Mouse (Mus musculus) MEL (cell line): ENCODE measurements around the gene Myof.

Source experiments
- CTCF ChIP-seq, 3 experiments: IDR thresholded peaks in 2 of 3; conservative IDR thresholded peaks in 1 of 3; 2 replicates each; pipeline ENCODE4 v1.5.1; 2011 to 2012; ENCODE audit warnings: low read length in 3 of 3, low read depth in 2 of 3, mild to moderate bottlenecking in 2 of 3, improper control_type of control experiment in 1 of 3, inconsistent platforms in 1 of 3, mixed read lengths in 1 of 3, moderate library complexity in 1 of 3; ENCODE audit not compliant: control insufficient read depth in 1 of 3, insufficient read depth in 1 of 3, poor library complexity in 1 of 3, severe bottlenecking in 1 of 3
- EP300 ChIP-seq, 2 experiments: IDR thresholded peaks; 2 replicates each; pipeline ENCODE4 v1.6.1; 2011; ENCODE audit warnings: improper control_type of control experiment in 2 of 2, low read length in 2 of 2, low read depth in 1 of 2, mild to moderate bottlenecking in 1 of 2
- JUND ChIP-seq: IDR thresholded peaks from 2 replicates; pipeline ENCODE4 v1.6.1; 2011; ENCODE audit warnings: low read depth, mild to moderate bottlenecking, improper control_type of control experiment, low read length
- KAT2A ChIP-seq: conservative IDR thresholded peaks from 2 replicates; pipeline ENCODE4 v1.6.1; 2012; ENCODE audit warnings: low read depth, low read length, improper control_type of control experiment, inconsistent platforms
- MAX ChIP-seq: IDR thresholded peaks from 2 replicates; pipeline ENCODE4 v1.6.1; 2011; ENCODE audit warnings: low read length, improper control_type of control experiment
- MXI1 ChIP-seq: IDR thresholded peaks from 2 replicates; pipeline ENCODE4 v1.6.1; 2011; ENCODE audit warnings: mild to moderate bottlenecking, low read depth, low read length, improper control_type of control experiment
- NELFE ChIP-seq: IDR thresholded peaks from 2 replicates; pipeline ENCODE4 v1.6.1; 2011; ENCODE audit warnings: low read depth, low read length, improper control_type of control experiment
- POLR2A ChIP-seq, 2 experiments: IDR thresholded peaks; 2 replicates each; pipeline ENCODE4 v1.6.1; 2011 to 2012; ENCODE audit warnings: low read length in 2 of 2, mild to moderate bottlenecking in 2 of 2, control low read depth in 1 of 2, improper control_type of control experiment in 1 of 2, low read depth in 1 of 2, moderate library complexity in 1 of 2; ENCODE audit not compliant: control insufficient read depth in 1 of 2, insufficient read depth in 1 of 2, poor library complexity in 1 of 2
- TAL1 ChIP-seq: IDR thresholded peaks from 2 replicates; pipeline ENCODE4 v1.6.1; 2012; ENCODE audit warnings: mild to moderate bottlenecking, inconsistent platforms, low read length, moderate library complexity, mixed read lengths

DNA sequence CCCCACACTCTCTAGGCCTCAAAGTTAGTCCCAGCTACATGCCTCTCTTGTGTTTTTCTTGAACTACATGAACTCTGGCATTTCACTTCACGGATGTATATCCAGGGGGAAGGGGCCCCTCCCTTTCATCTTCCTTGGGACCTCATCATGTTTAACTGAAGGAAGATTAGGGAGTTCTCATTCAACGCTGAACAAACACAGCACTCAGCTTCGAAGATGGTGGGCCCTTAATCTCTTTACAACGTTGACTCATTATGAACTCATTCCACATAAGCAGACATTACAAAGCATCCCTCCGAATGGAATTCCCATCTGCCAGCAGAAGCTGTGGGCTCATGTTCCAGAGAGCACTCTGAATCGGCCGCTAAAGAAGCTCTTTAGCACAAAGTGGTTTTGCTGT, 147.3 kb downstream of the Myof start:
- TF ChIP-seq CTCF (IDR thresholded peaks at IDR 0.05 in 2 of 3, conservative IDR thresholded peaks at IDR 0.05 in 1 of 3; ENCODE audit: control insufficient read depth in 1 of 3, insufficient read depth in 1 of 3, low read depth in 2 of 3, low read length in 3 of 3, poor library complexity in 1 of 3, severe bottlenecking in 1 of 3) (no peak), POLR2A (IDR thresholded peaks at IDR 0.05; ENCODE audit: control insufficient read depth in 1 of 2, insufficient read depth in 1 of 2, low read depth in 1 of 2, low read length in 2 of 2, poor library complexity in 1 of 2) (no peak), NELFE (no peak), MAX (no peak), JUND (no peak), MXI1 (no peak), EP300 (IDR thresholded peaks at IDR 0.05; ENCODE audit: low read depth in 1 of 2, low read length in 2 of 2) (no peak), KAT2A (no peak), TAL1 (no peak)
